Mouse (Mus musculus) lung, postnatal 0 days (tissue): Measurements from ENCODE around the gene Itsn2.

ENCODE experiments used
- CTCF ChIP-seq: IDR thresholded peaks from 2 replicates; pipeline ENCODE4 v1.5.1; 2016; ENCODE audit warnings: antibody characterized with exemption, mild to moderate bottlenecking
- EP300 ChIP-seq: IDR thresholded peaks from 2 replicates; pipeline ENCODE4 v1.6.1; 2016; ENCODE audit warnings: antibody characterized with exemption, mild to moderate bottlenecking, control low read depth

DNA sequence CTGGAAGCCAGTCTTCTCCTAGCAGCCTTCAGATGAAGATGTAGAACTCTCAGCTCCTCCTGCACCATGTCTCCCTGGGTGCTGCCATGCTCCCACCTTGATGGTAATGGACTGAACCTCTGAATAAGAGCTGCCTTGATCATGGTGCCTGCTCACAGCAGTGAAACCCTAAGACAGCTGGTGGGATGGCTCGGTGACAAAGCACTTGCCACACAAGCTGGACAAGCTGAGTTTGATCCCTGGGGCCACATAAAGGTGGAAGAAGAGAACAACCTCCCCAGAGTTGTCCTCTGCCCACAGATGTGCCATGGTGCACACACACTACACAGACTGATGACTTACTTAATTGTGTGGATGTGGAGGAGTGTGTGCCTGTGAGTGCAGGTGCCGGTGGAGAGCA is 95.9 kb downstream of the Itsn2 start:
- TF ChIP-seq CTCF (no peak), EP300 (no peak)
